In the genomic region with DNA sequence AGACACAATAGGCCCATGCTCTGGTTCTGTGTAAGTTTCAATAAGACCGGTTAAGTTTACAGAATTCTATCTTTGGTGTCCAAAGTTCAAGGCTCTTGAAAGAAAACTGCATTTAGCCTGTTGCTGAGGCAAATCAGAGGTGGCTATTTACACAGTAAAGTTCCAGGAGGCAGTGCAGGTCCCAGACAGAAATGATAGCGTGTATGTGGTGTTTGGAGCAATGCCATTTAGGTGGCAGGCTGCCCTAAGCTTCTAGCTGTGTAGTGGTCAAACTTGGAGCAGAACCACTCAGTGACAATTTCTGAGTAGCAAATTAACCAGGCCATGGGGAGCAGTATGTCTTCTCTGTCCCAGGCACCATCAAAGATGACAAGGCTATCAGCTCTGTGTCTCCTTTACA, we compare ENCODE assay signal across 26 mouse cellular contexts.
DNase-seq lines count a peak whose midpoint lies in the region; ATAC-seq lines count a peak whose summit lies in the region.
"Had no signal": no experiment of that assay in that cellular context is flagged by ENCODE, and none has a peak within 500 bp of the region (broad histone marks: within the 10 kb centered on the region; RNA-seq: fewer than 3 reads in every experiment).

No protein-coding gene starts in this region.

- no peaks in the 10 kb centered on the region for H3K27me3 ChIP-seq in stomach, embryonic 14.5 days (ENCODE audit: control insufficient read depth, insufficient read depth, low read length)
- H3K27me3 ChIP-seq in midbrain, embryonic 15.5 days (replicated peaks) = no peaks in the 10 kb centered on the region
- H3K27me3 ChIP-seq: embryonic facial prominence, embryonic 15.5 days; forebrain, embryonic 12.5 days; hindbrain, embryonic 15.5 days; limb, embryonic 15.5 days had no signal

- intact Hi-C loops in heart, postnatal 10 days (cut with DNase I) = no loop called here

- H3K9ac ChIP-seq in stomach, embryonic 14.5 days (replicated peaks; ENCODE audit: low read depth, low read length) = no peak overlapping the region
- no peak overlapping the region for H3K9ac ChIP-seq in midbrain, embryonic 15.5 days
- H3K9ac ChIP-seq: embryonic facial prominence, embryonic 15.5 days; forebrain, embryonic 12.5 days; forebrain, postnatal 0 days; hindbrain, embryonic 15.5 days; limb, embryonic 15.5 days; liver, embryonic 14.5 days; lung, embryonic 14.5 days had no signal

- no peaks in the 10 kb centered on the region for H3K9me3 ChIP-seq in stomach, embryonic 14.5 days (ENCODE audit: control insufficient read depth, low read depth, low read length)
- H3K9me3 ChIP-seq in midbrain, embryonic 15.5 days = no peaks in the 10 kb centered on the region
- H3K9me3 ChIP-seq: embryonic facial prominence, embryonic 10.5 days; embryonic facial prominence, embryonic 15.5 days; forebrain, embryonic 12.5 days; heart, embryonic 10.5 days; hindbrain, embryonic 15.5 days; limb, embryonic 10.5 days; limb, embryonic 15.5 days had no signal

- H3K4me3 ChIP-seq in stomach, embryonic 14.5 days (ENCODE audit: low read depth, low read length) = no peak overlapping the region
- H3K4me3 ChIP-seq in midbrain, embryonic 15.5 days = no peak overlapping the region
- H3K4me3 ChIP-seq: embryonic facial prominence, embryonic 10.5 days; embryonic facial prominence, embryonic 15.5 days; forebrain, embryonic 12.5 days; heart, embryonic 10.5 days; hindbrain, embryonic 15.5 days; limb, embryonic 10.5 days; limb, embryonic 15.5 days had no signal

- H3K4me2 ChIP-seq in stomach, embryonic 14.5 days (replicated peaks; ENCODE audit: low read depth, low read length) = no peak overlapping the region
- no peak overlapping the region for H3K4me2 ChIP-seq in midbrain, embryonic 15.5 days
- H3K4me2 ChIP-seq: embryonic facial prominence, embryonic 15.5 days; forebrain, embryonic 12.5 days; hindbrain, embryonic 15.5 days; limb, embryonic 15.5 days; lung, embryonic 14.5 days had no signal

- H3K36me3 ChIP-seq in stomach, embryonic 14.5 days (ENCODE audit: control insufficient read depth, insufficient read depth, low read length) = no peaks in the 10 kb centered on the region
- no peaks in the 10 kb centered on the region for H3K36me3 ChIP-seq in midbrain, embryonic 15.5 days (replicated peaks)
- H3K36me3 ChIP-seq: embryonic facial prominence, embryonic 10.5 days; embryonic facial prominence, embryonic 15.5 days; forebrain, embryonic 12.5 days; heart, embryonic 10.5 days; hindbrain, embryonic 15.5 days; limb, embryonic 10.5 days; limb, embryonic 15.5 days had no signal

- 64% methylated on average over 2 of the region's 2 CpGs for WGBS in stomach, embryonic 14.5 days
- WGBS in midbrain, embryonic 15.5 days = 88% methylated on average over 2 of the region's 2 CpGs

- ATAC-seq in stomach, embryonic 14.5 days (ENCODE audit: insufficient number of reproducible peaks, insufficient read depth, low FRiP score, low read depth) = peak; percentile 53; the same call in 1 of the 2 replicates
- no peak for ATAC-seq in midbrain, embryonic 15.5 days (replicated peaks)
- ATAC-seq: forebrain, postnatal 0 days; inflammation-experienced regulatory T-cells, adult 6 months had no signal

- peak; percentile 12 to 17 for DNase-seq in heart, postnatal 10 days
- DNase-seq in heart, adult 11 months = no peak
- peak; percentile 19 for DNase-seq in brain, adult 2 months (ENCODE audit: low read depth, low spot score)
- peak; percentile 37 for DNase-seq in cerebellum, adult 9-11 months
- no peak for DNase-seq in adipocyte (ENCODE audit: low spot score)
- DNase-seq in left cerebral cortex, adult 8-10 months (ENCODE audit: low spot score in 2 of 2) = no peak
- DNase-seq: adrenal gland, postnatal 14 days; forebrain, postnatal 0 days; kidney, adult 11 months; kidney, postnatal 14 days; layer of hippocampus, adult 9-11 months; lung, embryonic 14.5 days; lung, postnatal 14 days; midbrain, embryonic 14.5 days; spleen, adult 18-20 months had no signal

- H3K27ac ChIP-seq in stomach, embryonic 14.5 days (ENCODE audit: low read length) = no peak overlapping the region
- H3K27ac ChIP-seq in midbrain, embryonic 15.5 days = no peak overlapping the region
- H3K27ac ChIP-seq: embryonic facial prominence, embryonic 10.5 days; embryonic facial prominence, embryonic 15.5 days; forebrain, embryonic 12.5 days; heart, embryonic 10.5 days; hindbrain, embryonic 15.5 days; limb, embryonic 10.5 days; limb, embryonic 15.5 days; liver, embryonic 14.5 days had no signal

- no peaks in the 10 kb centered on the region for H3K4me1 ChIP-seq in stomach, embryonic 14.5 days (ENCODE audit: control insufficient read depth, insufficient read depth, low read length)
- no peaks in the 10 kb centered on the region for H3K4me1 ChIP-seq in midbrain, embryonic 15.5 days
- H3K4me1 ChIP-seq: embryonic facial prominence, embryonic 10.5 days; embryonic facial prominence, embryonic 15.5 days; forebrain, embryonic 12.5 days; heart, embryonic 10.5 days; hindbrain, embryonic 15.5 days; limb, embryonic 10.5 days; limb, embryonic 15.5 days had no signal

Comparison
In these comparisons a context has a peak if more than half of its experiments do, and no peak if none do; other contexts are left out.
1. DNase-seq: peak in heart, postnatal 10 days (2 of 2), brain, adult 2 months (single experiment) and cerebellum, adult 9-11 months (single experiment); none in heart, adult 11 months (single experiment), adipocyte (single experiment) and left cerebral cortex, adult 8-10 months (0 of 2).